In genomic region chr10:67051466-67051865, GRCm38 (mm10) we compare ENCODE assay signal across 13 mouse cellular contexts. TPM values are rescaled to one million over a fixed set of nuclear protein-coding genes. Genes with fewer than 3 reads are reported as not detected.
A peak's percentile ranks its signal among the peaks of the same experiment; 100 is the strongest.
DNase-seq lines count a peak whose midpoint lies in the region; ATAC-seq and TF ChIP-seq lines count a peak whose summit lies in the region.
"Had no signal": no experiment of that assay in that cellular context is flagged by ENCODE, and none has a peak within 500 bp of the region (broad histone marks: within the 10 kb centered on the region; RNA-seq: fewer than 3 reads in every experiment).

No protein-coding gene starts in this region.

- H3K36me3 ChIP-seq in heart, embryonic 16.5 days (ENCODE audit: control insufficient read depth, insufficient read depth): no peaks in the 10 kb centered on the region
- peaks cover 5% of the 10 kb centered on the region; the same call in 1 of the 2 replicates for H3K36me3 ChIP-seq in embryonic facial prominence, embryonic 10.5 days (replicated peaks)
- H3K36me3 ChIP-seq in splenic B cell, adult 2 months (ENCODE audit: control insufficient read depth, insufficient read depth, low read length, poor library complexity, severe bottlenecking): no peaks in the 10 kb centered on the region
- H3K36me3 ChIP-seq: intestine, embryonic 15.5 days; liver, embryonic 12.5 days had no signal

- 78% methylated on average over 5 of the region's 5 CpGs for WGBS in heart, embryonic 16.5 days
- WGBS in embryonic facial prominence, embryonic 10.5 days: 61% methylated on average over 5 of the region's 5 CpGs

- DNase-seq in heart, adult 9 months (ENCODE audit: low spot score in 2 of 2): no peak
- DNase-seq in layer of hippocampus, adult 2 months (ENCODE audit: low spot score in 2 of 2): no peak
- DNase-seq in layer of hippocampus, postnatal 14 days (ENCODE audit: low spot score in 2 of 2): no peak
- no peak for DNase-seq in embryonic facial prominence, embryonic 10.5 days (ENCODE audit: low spot score)
- DNase-seq in splenic B cell, adult 2 months (ENCODE audit: low read depth, low spot score): peak; percentile 15
- no peak for DNase-seq in left cerebral cortex, postnatal 14 days (ENCODE audit: low spot score in 2 of 2)
- DNase-seq: cerebellum, adult 2 months; lung, postnatal 10 days had no signal

- H3K9ac ChIP-seq in heart, embryonic 16.5 days (ENCODE audit: low read length): no peak overlapping the region
- H3K9ac ChIP-seq: intestine, embryonic 15.5 days; liver, embryonic 12.5 days had no signal

- ATAC-seq in heart, embryonic 16.5 days (replicated peaks; ENCODE audit: extremely low read depth, insufficient read depth, low FRiP score): no peak
- ATAC-seq: intestine, embryonic 15.5 days; liver, embryonic 12.5 days had no signal

- H3K4me3 ChIP-seq in heart, embryonic 16.5 days (ENCODE audit: low read length): no peak overlapping the region
- H3K4me3 ChIP-seq in layer of hippocampus, adult 2 months: no peak overlapping the region
- no peak overlapping the region for H3K4me3 ChIP-seq in embryonic facial prominence, embryonic 10.5 days
- H3K4me3 ChIP-seq: forebrain, embryonic 10.5 days; intestine, embryonic 15.5 days; left cerebral cortex, adult 2 months; liver, embryonic 12.5 days had no signal

- peak overlapping the region; percentile 8; the same call in 1 of the 2 replicates for H3K27ac ChIP-seq in heart, embryonic 16.5 days (ENCODE audit: low read length)
- peak overlapping the region; percentile 82 for H3K27ac ChIP-seq in layer of hippocampus, adult 2 months
- peak overlapping the region; percentile 40; the same call in 1 of the 2 replicates for H3K27ac ChIP-seq in embryonic facial prominence, embryonic 10.5 days (replicated peaks)
- H3K27ac ChIP-seq: forebrain, embryonic 10.5 days; intestine, embryonic 15.5 days; liver, embryonic 12.5 days had no signal

- no peaks in the 10 kb centered on the region for H3K9me3 ChIP-seq in heart, embryonic 16.5 days (replicated peaks; ENCODE audit: control insufficient read depth, low read length)
- H3K9me3 ChIP-seq in embryonic facial prominence, embryonic 10.5 days: no peaks in the 10 kb centered on the region
- H3K9me3 ChIP-seq: forebrain, embryonic 10.5 days; intestine, embryonic 15.5 days; liver, embryonic 12.5 days had no signal

- H3K4me2 ChIP-seq in heart, embryonic 16.5 days (ENCODE audit: low read depth, low read length): no peak overlapping the region
- H3K4me2 ChIP-seq: intestine, embryonic 15.5 days had no signal

- no peaks in the 10 kb centered on the region for H3K27me3 ChIP-seq in heart, embryonic 16.5 days (ENCODE audit: control insufficient read depth, insufficient read depth, low read length)
- no peaks in the 10 kb centered on the region for H3K27me3 ChIP-seq in embryonic facial prominence, embryonic 10.5 days (replicated peaks; ENCODE audit: low read depth, poor library complexity, severe bottlenecking)
- no peaks in the 10 kb centered on the region for H3K27me3 ChIP-seq in splenic B cell, adult 2 months (ENCODE audit: control insufficient read depth, insufficient read depth, low read length, poor library complexity, severe bottlenecking)
- H3K27me3 ChIP-seq: intestine, embryonic 15.5 days; liver, embryonic 12.5 days had no signal

- H3K4me1 ChIP-seq in heart, embryonic 16.5 days (ENCODE audit: control insufficient read depth, insufficient read depth, low read length): peaks cover 37% of the 10 kb centered on the region
- peaks cover 48% of the 10 kb centered on the region for H3K4me1 ChIP-seq in embryonic facial prominence, embryonic 10.5 days

- intact Hi-C loops in left cerebral cortex, postnatal 14 days (cut with DNase I): no loop called here

- no peak for TF ChIP-seq CTCF in layer of hippocampus, adult 2 months (conservative IDR thresholded peaks at IDR 0.05)

RNA-seq across cellular contexts. Expression of gene Jmjd1c, which starts 44.5 kb away (rescaled TPM):
- 29.9 and 31.5 TPM in 2 replicates for polyA plus RNA-seq in heart, embryonic 16.5 days (2015; fragmentation: Nextera tagmentation; extraction: Ambion mirVana)
- total RNA-seq in layer of hippocampus, adult 2 months (2021): 100 to 1,000 TPM; 106 to 111 TPM
- 100 to 1,000 TPM in 1 of 2 experiments, 10 to 100 TPM in 1; 96.9 to 104 TPM for total RNA-seq in layer of hippocampus, postnatal 14 days (2021)
- polyA plus RNA-seq in embryonic facial prominence, embryonic 10.5 days (2016; fragmentation: Nextera tagmentation; extraction: Ambion mirVana): 33.1 and 34.9 TPM in 2 replicates
- total RNA-seq in left cerebral cortex, postnatal 14 days (2021): 10 to 100 TPM; 85.6 to 90.5 TPM

RNA-seq across cellular contexts. Expression of gene Reep3, which starts 45.3 kb away (rescaled TPM):
- 29.7 and 30.1 TPM in 2 replicates for polyA plus RNA-seq in heart, embryonic 16.5 days (2015; fragmentation: Nextera tagmentation; extraction: Ambion mirVana)
- total RNA-seq in layer of hippocampus, adult 2 months (2021): 10 to 100 TPM; 18.3 to 21.9 TPM
- total RNA-seq in layer of hippocampus, postnatal 14 days (2021): 10 to 100 TPM; 32.0 to 32.2 TPM
- 23.7 and 24.6 TPM in 2 replicates for polyA plus RNA-seq in embryonic facial prominence, embryonic 10.5 days (2016; fragmentation: Nextera tagmentation; extraction: Ambion mirVana)
- 10 to 100 TPM; 24.2 to 26.3 TPM for total RNA-seq in left cerebral cortex, postnatal 14 days (2021)

Comparison
In these comparisons a context has a peak if more than half of its experiments do, and no peak if none do; other contexts are left out.
1. H3K27ac ChIP-seq: peak in every context shown above with its lines; median percentile 82 in layer of hippocampus, adult 2 months; 40 in embryonic facial prominence, embryonic 10.5 days; 8 in heart, embryonic 16.5 days.